Mouse (Mus musculus) myocyte (in vitro differentiated cells): Measurements from ENCODE around the gene Npas2.

Experiments used
- CEBPB ChIP-seq: IDR thresholded peaks from 2 replicates; pipeline ENCODE4 v1.6.1; 2011; ENCODE audit warnings: mild to moderate bottlenecking, moderate library complexity; ENCODE audit not compliant: poor library complexity, insufficient read depth, severe bottlenecking
- POLR2A ChIP-seq: IDR thresholded peaks from one replicate; pipeline ENCODE4 v1.6.1; 2011; ENCODE audit warnings: low read depth, mild to moderate bottlenecking, control low read depth, moderate library complexity; ENCODE audit not compliant: insufficient read length
- USF1 ChIP-seq: IDR thresholded peaks from one replicate; pipeline ENCODE4 v1.6.1; 2011; ENCODE audit warnings: low read depth, mild to moderate bottlenecking, control low read depth, moderate library complexity

- no peak for TF ChIP-seq POLR2A
- TF ChIP-seq CEBPB, result no peak
- TF ChIP-seq USF1, result no peak
Measured at GRCm38 (mm10) chr1:39180517-39180916, 13.0 kb upstream of the Npas2 start.
